Mouse (Mus musculus) C2C12 (cell line): ENCODE measurements at regions not wholly inside any gene's neighbourhood (a gene's known extent, or its start where the extent isn't known, plus 50 kb on each side); places are given as distances from the start of the nearest gene placed in this dataset.
A peak's percentile ranks its signal among the peaks of the same experiment; 100 is the strongest.

Experiments
- H3K27me3 ChIP-seq: one replicate; pipeline ENCODE4 v1.6.1; 2011; ENCODE audit not compliant: control insufficient read depth, insufficient read depth, insufficient read length
- H3K36me3 ChIP-seq: one replicate; pipeline ENCODE4 v1.6.1; 2011; ENCODE audit not compliant: control insufficient read depth, insufficient read depth
- H3K4me3 ChIP-seq: one replicate; pipeline ENCODE4 v1.5.1; 2011; ENCODE audit warnings: mild to moderate bottlenecking, control low read depth; ENCODE audit not compliant: poor library complexity, insufficient read depth, severe bottlenecking
- H3K79me2 ChIP-seq: one replicate; pipeline ENCODE4 v1.6.1; 2011; ENCODE audit not compliant: control insufficient read depth, insufficient read depth
- H3K79me3 ChIP-seq: one replicate; pipeline ENCODE4 v1.6.1; 2011; ENCODE audit warnings: low read depth, control low read depth
- H3ac ChIP-seq: one replicate; pipeline ENCODE3; 2011; ENCODE audit warnings: low read depth; ENCODE audit not compliant: control insufficient read depth, insufficient read length
- CEBPB ChIP-seq: IDR thresholded peaks from one replicate; pipeline ENCODE4 v1.6.1; 2011; ENCODE audit warnings: low read depth, mild to moderate bottlenecking, control low read depth, moderate library complexity
- CTCF ChIP-seq: IDR thresholded peaks from one replicate; pipeline ENCODE4 v1.5.1; 2011; ENCODE audit not compliant: control insufficient read depth, insufficient read depth, insufficient read length
- FOSL1 ChIP-seq: IDR thresholded peaks from one replicate; pipeline ENCODE4 v1.8.0; 2011; ENCODE audit warnings: mild to moderate bottlenecking, low read length; ENCODE audit not compliant: poor library complexity, insufficient read depth, severe bottlenecking
- MAX ChIP-seq: IDR thresholded peaks from one replicate; pipeline ENCODE4 v1.6.1; 2011; ENCODE audit warnings: mild to moderate bottlenecking, control low read depth
- MYOD1 ChIP-seq: IDR thresholded peaks from one replicate; pipeline ENCODE4 v1.6.1; 2011; ENCODE audit warnings: low read depth; ENCODE audit not compliant: control insufficient read depth, insufficient read length
- MYOG ChIP-seq: IDR thresholded peaks from one replicate; pipeline ENCODE4 v1.6.1; 2011; ENCODE audit not compliant: control insufficient read depth, insufficient read length; ENCODE audit errors: extremely low read depth
- USF1 ChIP-seq: IDR thresholded peaks from one replicate; pipeline ENCODE4 v1.6.1; 2011; ENCODE audit warnings: low read depth, mild to moderate bottlenecking, control low read depth, moderate library complexity

DNA sequence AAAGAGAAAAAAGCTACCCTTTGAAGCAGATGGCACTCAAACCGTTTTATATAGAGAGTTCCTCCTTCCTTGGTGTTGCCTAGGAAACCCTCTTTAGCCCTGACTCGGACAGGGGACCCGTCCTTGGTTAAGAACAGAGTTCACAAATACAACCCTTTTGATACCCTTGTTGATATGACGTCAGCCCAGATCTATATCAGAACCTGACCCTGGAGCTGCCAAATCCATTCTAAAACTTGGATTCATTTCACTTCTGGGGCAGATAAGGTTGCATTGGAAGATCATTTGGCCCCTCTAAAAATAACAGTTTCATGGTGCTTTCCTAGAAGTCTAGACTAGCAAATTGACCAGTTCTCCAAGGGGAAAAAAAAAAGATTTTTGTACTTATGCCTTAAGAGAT is 271.2 kb downstream of the Mreg start:
- no peak for TF ChIP-seq FOSL1
- no peak for TF ChIP-seq USF1
- TF ChIP-seq MAX = no peak
- no peak for TF ChIP-seq MYOG
- TF ChIP-seq CTCF = no peak
- TF ChIP-seq CEBPB = no peak
- no peak for TF ChIP-seq MYOD1
- Histone ChIP-seq H3K4me3 (no peak overlapping the region), H3K27me3 (no peaks in the 10 kb centered on the region), H3K79me2 (no peaks in the 10 kb centered on the region), H3K79me3 (no peaks in the 10 kb centered on the region), H3ac (no peak overlapping the region), H3K36me3 (no peaks in the 10 kb centered on the region)

DNA sequence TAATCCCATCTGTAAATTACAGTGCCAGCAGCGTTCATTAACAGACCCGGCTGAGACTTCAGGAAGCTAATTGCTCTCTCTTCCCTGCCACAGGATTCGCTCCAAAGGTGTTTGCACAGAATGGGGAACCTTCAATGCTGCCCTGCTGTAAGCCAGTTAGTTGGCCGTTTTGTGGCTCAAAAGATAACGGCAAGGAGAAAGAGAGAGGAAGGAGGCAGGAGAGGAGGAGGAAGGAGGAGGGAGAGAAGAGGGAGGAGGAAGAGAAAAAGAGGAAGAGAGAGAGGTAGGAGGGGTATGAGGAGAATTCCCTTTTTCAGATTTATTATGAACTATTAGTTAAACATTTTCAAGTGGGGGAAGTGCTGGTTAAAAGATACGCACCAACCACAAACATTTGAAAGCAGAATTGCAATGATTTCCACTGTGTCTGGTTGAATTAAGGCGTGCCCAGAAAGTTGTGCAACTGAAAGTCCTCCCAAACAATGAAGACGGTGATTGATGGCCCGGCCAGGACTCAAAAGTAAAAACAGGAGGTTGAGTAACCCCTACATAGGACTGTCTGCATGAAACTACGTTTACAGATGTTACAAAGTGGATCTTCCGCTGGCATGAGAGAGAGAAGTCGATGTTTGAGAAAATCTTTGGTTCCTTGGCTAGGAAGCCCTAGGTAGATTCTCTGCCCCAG is 273.6 kb downstream of the Mreg start:
- TF ChIP-seq MYOG (no peak), CEBPB (peak; percentile 75), FOSL1 (no peak), MAX (no peak), CTCF (no peak)

DNA sequence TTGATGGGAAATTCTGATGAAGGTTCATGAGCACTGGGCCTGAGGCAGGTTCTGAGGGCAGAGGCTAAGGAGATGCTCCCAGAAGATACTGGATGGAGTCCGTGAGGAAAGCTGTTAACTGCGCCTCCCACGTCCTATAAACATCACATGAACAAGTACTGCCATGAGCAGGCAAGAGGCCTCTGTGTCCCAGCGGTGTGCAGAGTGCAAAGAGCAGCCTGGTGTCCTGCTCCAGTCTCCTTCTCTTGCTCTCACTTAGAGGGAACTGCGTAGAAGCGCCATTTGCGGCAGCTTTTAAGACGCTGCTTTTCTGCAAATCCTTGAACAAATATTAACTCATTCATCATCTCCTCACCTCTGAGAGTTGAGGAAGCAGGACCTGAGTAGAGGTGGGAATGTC is 274.2 kb downstream of the Mreg start:
- Histone ChIP-seq H3K27me3 (no peaks in the 10 kb centered on the region), H3ac (no peak overlapping the region), H3K4me3 (no peak overlapping the region), H3K79me2 (no peaks in the 10 kb centered on the region), H3K36me3 (no peaks in the 10 kb centered on the region), H3K79me3 (no peaks in the 10 kb centered on the region)
- TF ChIP-seq FOSL1 = no peak
- TF ChIP-seq USF1 = no peak
- TF ChIP-seq MYOD1 = no peak
- TF ChIP-seq MYOG = no peak
- TF ChIP-seq MAX = no peak
- TF ChIP-seq CEBPB = no peak
- TF ChIP-seq CTCF = no peak

More for the DNA sequence above, 273.6 kb downstream of the Mreg start:
- Histone ChIP-seq H3K79me3 (no peaks in the 10 kb centered on the region), H3K27me3 (no peaks in the 10 kb centered on the region), H3K79me2 (no peaks in the 10 kb centered on the region), H3ac (no peak overlapping the region), H3K4me3 (no peak overlapping the region), H3K36me3 (no peaks in the 10 kb centered on the region)

DNA sequence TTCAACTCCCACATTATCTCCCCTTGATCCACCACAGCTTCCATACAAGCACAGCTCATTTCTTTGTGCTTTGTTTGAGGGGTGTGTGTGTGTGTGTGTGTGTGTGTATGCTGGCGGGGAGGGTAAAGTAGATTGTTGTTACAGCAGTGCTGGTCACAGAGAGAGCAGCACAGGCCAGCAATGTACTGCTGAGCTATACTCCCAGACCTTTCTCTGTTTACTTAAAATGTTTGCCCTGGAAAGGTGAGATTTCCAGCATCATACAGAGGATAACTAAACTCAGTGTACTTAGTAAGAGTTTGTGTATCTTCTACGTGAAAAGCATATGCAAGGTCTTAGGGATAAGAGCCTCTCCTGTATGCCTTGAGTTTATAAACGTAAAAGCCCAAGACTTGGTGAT is 274.9 kb downstream of the Mreg start:
- H3K79me3 ChIP-seq = no peaks in the 10 kb centered on the region
- H3K79me2 ChIP-seq = no peaks in the 10 kb centered on the region
- TF ChIP-seq MYOG (no peak), CTCF (no peak), FOSL1 (no peak), MYOD1 (no peak), USF1 (no peak), MAX (no peak), CEBPB (no peak)

DNA sequence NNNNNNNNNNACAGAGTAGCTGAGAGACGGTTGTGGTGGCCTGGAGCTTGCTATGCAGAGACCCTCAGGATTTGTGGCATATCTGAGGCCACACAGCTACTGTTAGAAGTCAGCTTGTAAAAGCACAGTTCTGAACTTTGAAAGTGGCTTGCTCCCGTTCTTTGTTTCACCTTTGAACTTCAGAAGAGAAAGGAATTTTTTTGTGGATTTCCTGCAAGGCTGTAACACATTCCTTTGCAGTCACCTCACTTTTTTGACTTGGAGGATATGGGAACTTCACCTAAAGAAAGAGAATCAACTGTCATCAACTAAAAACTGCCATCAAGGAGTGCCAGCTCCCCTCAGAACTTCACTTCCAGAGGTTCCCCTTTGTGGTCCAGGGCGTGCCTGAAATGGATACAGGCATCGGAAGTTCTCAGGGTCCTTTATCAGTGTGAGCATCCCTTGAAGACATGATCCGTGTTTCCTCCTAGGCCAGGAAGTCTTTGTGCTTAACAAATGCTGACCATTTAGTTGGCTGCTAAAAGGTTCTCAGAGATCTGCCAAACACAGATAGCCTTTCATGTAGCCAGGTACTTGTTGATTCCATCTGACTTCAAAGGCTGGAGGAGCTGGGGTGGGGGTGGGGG is 275.5 kb downstream of the Mreg start:
- no peak overlapping the region for H3K4me3 ChIP-seq
- H3K27me3 ChIP-seq = no peaks in the 10 kb centered on the region
- H3K36me3 ChIP-seq = no peaks in the 10 kb centered on the region
- H3K79me3 ChIP-seq = no peaks in the 10 kb centered on the region
- TF ChIP-seq CTCF (no peak), CEBPB (no peak), USF1 (no peak)
- H3K79me2 ChIP-seq = no peaks in the 10 kb centered on the region
- H3ac ChIP-seq = no peak overlapping the region

More for the DNA sequence above, 274.9 kb downstream of the Mreg start:
- Histone ChIP-seq H3K27me3 (no peaks in the 10 kb centered on the region), H3ac (no peak overlapping the region), H3K4me3 (no peak overlapping the region), H3K36me3 (no peaks in the 10 kb centered on the region)
